ENCODE assay signal across 13 mouse cellular contexts in the genomic region with DNA sequence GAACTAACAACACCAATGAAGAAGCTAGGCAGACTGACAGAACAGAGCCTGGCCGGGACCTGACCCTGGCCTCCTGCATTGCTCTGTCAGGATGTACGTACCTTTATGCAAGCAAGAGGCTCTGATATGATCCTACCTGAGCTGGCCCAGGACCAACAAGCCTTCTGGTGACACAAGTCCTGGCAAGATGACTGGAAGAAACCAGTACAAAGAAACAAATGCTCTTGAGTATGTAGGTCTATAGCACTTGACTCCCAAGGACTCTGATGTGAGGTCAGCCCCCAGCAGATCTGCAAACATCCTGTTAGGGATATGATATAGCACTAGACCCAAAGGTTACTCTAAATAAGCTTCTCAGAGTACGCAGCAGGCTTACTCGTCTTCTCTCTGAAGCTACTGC.
"Had no signal": no experiment of that assay in that cellular context is flagged by ENCODE, and none has a peak within 500 bp of the region (broad histone marks: within the 10 kb centered on the region; RNA-seq: fewer than 3 reads in every experiment).

No protein-coding gene starts in this region.

- H3K4me1 ChIP-seq: megakaryocyte, embryonic 14.5 days; midbrain, embryonic 12.5 days had no signal

- H3K4me2 ChIP-seq: kidney, embryonic 15.5 days; limb, embryonic 12.5 days; liver, embryonic 13.5 days; midbrain, embryonic 12.5 days had no signal

- H3K27ac ChIP-seq: hindbrain, postnatal 0 days; kidney, embryonic 15.5 days; limb, embryonic 12.5 days; liver, embryonic 13.5 days; macrophage; midbrain, embryonic 12.5 days had no signal

- H3K27me3 ChIP-seq: kidney, embryonic 15.5 days; limb, embryonic 12.5 days; liver, embryonic 13.5 days; midbrain, embryonic 12.5 days had no signal

- DNase-seq: kidney, adult 2 months; kidney, postnatal 25 days; layer of hippocampus, adult 9-11 months; liver; liver, embryonic 13.5 days; liver, postnatal 0 days; right cerebral cortex, postnatal 25 days had no signal

- H3K9ac ChIP-seq: kidney, embryonic 15.5 days; limb, embryonic 12.5 days; liver, embryonic 13.5 days; liver, postnatal 0 days; midbrain, embryonic 12.5 days had no signal

- H3K4me3 ChIP-seq: kidney, embryonic 15.5 days; limb, embryonic 12.5 days; liver, embryonic 13.5 days; megakaryocyte, embryonic 14.5 days; midbrain, embryonic 12.5 days had no signal

- H3K36me3 ChIP-seq: kidney, embryonic 15.5 days; limb, embryonic 12.5 days; liver, embryonic 13.5 days; midbrain, embryonic 12.5 days had no signal

- ATAC-seq: hindbrain, postnatal 0 days; liver, postnatal 0 days had no signal

- H3K9me3 ChIP-seq: kidney, embryonic 15.5 days; limb, embryonic 12.5 days; liver, embryonic 13.5 days; midbrain, embryonic 12.5 days had no signal
